25 mouse cellular contexts compared by ENCODE assay signal in genomic region chr3:28385199-28385975, GRCm38 (mm10).
A peak's percentile ranks its signal among the peaks of the same experiment; 100 is the strongest.
DNase-seq lines count a peak whose midpoint lies in the region; ATAC-seq lines count a peak whose summit lies in the region.
"Had no signal": no experiment of that assay in that cellular context is flagged by ENCODE, and none has a peak within 500 bp of the region (broad histone marks: within the 10 kb centered on the region; RNA-seq: fewer than 3 reads in every experiment).

No protein-coding gene starts in this region.

- peak; percentile 54 for ATAC-seq in forebrain, embryonic 16.5 days
- ATAC-seq in hindbrain, embryonic 13.5 days (ENCODE audit: low FRiP score): no peak
- ATAC-seq in hindbrain, embryonic 11.5 days (ENCODE audit: low FRiP score): no peak
- no peak for ATAC-seq in neural tube, embryonic 13.5 days (ENCODE audit: low read depth)
- ATAC-seq in neural tube, embryonic 15.5 days (ENCODE audit: low FRiP score): no peak; the same call in 1 of the 2 replicates
- ATAC-seq: Patski had no signal

- H3K4me3 ChIP-seq in forebrain, embryonic 16.5 days (replicated peaks; ENCODE audit: low read length): no peak overlapping the region
- H3K4me3 ChIP-seq in forebrain, embryonic 10.5 days: no peak overlapping the region
- no peak overlapping the region for H3K4me3 ChIP-seq in hindbrain, embryonic 13.5 days
- no peak overlapping the region for H3K4me3 ChIP-seq in hindbrain, embryonic 11.5 days (ENCODE audit: low read depth, low read length)
- H3K4me3 ChIP-seq in neural tube, embryonic 13.5 days: no peak overlapping the region
- H3K4me3 ChIP-seq in neural tube, embryonic 15.5 days (replicated peaks): no peak overlapping the region
- H3K4me3 ChIP-seq: embryonic facial prominence, embryonic 13.5 days; erythroblast, embryonic 14.5 days; heart, embryonic 15.5 days; kidney, embryonic 15.5 days; limb, embryonic 13.5 days; lung, embryonic 15.5 days; midbrain, embryonic 10.5 days; neural tube, embryonic 12.5 days had no signal

- H3K27ac ChIP-seq in forebrain, embryonic 16.5 days (ENCODE audit: low read length): no peak overlapping the region
- H3K27ac ChIP-seq in forebrain, embryonic 10.5 days: no peak overlapping the region
- H3K27ac ChIP-seq in hindbrain, embryonic 13.5 days: peak overlapping the region; percentile 84
- H3K27ac ChIP-seq in hindbrain, embryonic 11.5 days (ENCODE audit: low read depth, low read length): no peak overlapping the region
- H3K27ac ChIP-seq in neural tube, embryonic 13.5 days (replicated peaks): peak overlapping the region; percentile 76
- H3K27ac ChIP-seq in neural tube, embryonic 15.5 days (replicated peaks): peak overlapping the region; percentile 28; the same call in 1 of the 2 replicates
- H3K27ac ChIP-seq: embryonic facial prominence, embryonic 13.5 days; heart, embryonic 15.5 days; kidney, embryonic 15.5 days; limb, embryonic 13.5 days; lung, embryonic 15.5 days; midbrain, embryonic 10.5 days; neural tube, embryonic 12.5 days had no signal

- no peak for DNase-seq in forebrain, embryonic 10.5 days (ENCODE audit: extremely low spot score, low spot score)
- no peak for DNase-seq in hindbrain, embryonic 11.5 days (ENCODE audit: low spot score)
- DNase-seq in neural tube, embryonic 10.5 days (ENCODE audit: extremely low spot score, low spot score): no peak
- DNase-seq in embryo, embryonic 10 days (ENCODE audit: low spot score): no peak
- DNase-seq: adrenal gland, postnatal 10 days; cerebellum, adult 9-10 months; gastrocnemius, postnatal 10 days; heart, postnatal 4 days; kidney, adult 18-20 months; kidney, postnatal 25 days; thymus, postnatal 25 days had no signal

- H3K9ac ChIP-seq in forebrain, embryonic 16.5 days (replicated peaks; ENCODE audit: low read depth, low read length): no peak overlapping the region
- no peak overlapping the region for H3K9ac ChIP-seq in hindbrain, embryonic 13.5 days
- H3K9ac ChIP-seq in hindbrain, embryonic 11.5 days (ENCODE audit: low read depth, low read length): no peak overlapping the region
- H3K9ac ChIP-seq in neural tube, embryonic 13.5 days: no peak overlapping the region
- H3K9ac ChIP-seq in neural tube, embryonic 15.5 days (replicated peaks): no peak overlapping the region
- H3K9ac ChIP-seq: embryonic facial prominence, embryonic 13.5 days; heart, embryonic 15.5 days; kidney, embryonic 15.5 days; limb, embryonic 13.5 days; lung, embryonic 15.5 days; neural tube, embryonic 12.5 days had no signal

- H3K4me1 ChIP-seq in forebrain, embryonic 16.5 days (replicated peaks; ENCODE audit: control insufficient read depth, insufficient read depth, low read length): peaks cover 26% of the 10 kb centered on the region
- H3K4me1 ChIP-seq in forebrain, embryonic 10.5 days: peaks cover 18% of the 10 kb centered on the region
- peaks cover 35% of the 10 kb centered on the region for H3K4me1 ChIP-seq in hindbrain, embryonic 13.5 days (replicated peaks)
- H3K4me1 ChIP-seq in hindbrain, embryonic 11.5 days (replicated peaks; ENCODE audit: control insufficient read depth, insufficient read depth, low read length): no peaks in the 10 kb centered on the region
- peaks cover 35% of the 10 kb centered on the region for H3K4me1 ChIP-seq in neural tube, embryonic 13.5 days (replicated peaks)
- peaks cover 28% of the 10 kb centered on the region for H3K4me1 ChIP-seq in neural tube, embryonic 15.5 days
- H3K4me1 ChIP-seq: heart, embryonic 15.5 days; kidney, embryonic 15.5 days; lung, embryonic 15.5 days had no signal

- no peaks in the 10 kb centered on the region for H3K27me3 ChIP-seq in forebrain, embryonic 16.5 days (replicated peaks; ENCODE audit: control insufficient read depth, insufficient read depth, low read length)
- H3K27me3 ChIP-seq in forebrain, embryonic 10.5 days (ENCODE audit: poor library complexity, severe bottlenecking): no peaks in the 10 kb centered on the region
- H3K27me3 ChIP-seq in hindbrain, embryonic 13.5 days: no peaks in the 10 kb centered on the region
- no peaks in the 10 kb centered on the region for H3K27me3 ChIP-seq in hindbrain, embryonic 11.5 days (ENCODE audit: control insufficient read depth, insufficient read depth, low read length)
- no peaks in the 10 kb centered on the region for H3K27me3 ChIP-seq in neural tube, embryonic 13.5 days
- H3K27me3 ChIP-seq in neural tube, embryonic 15.5 days (replicated peaks): no peaks in the 10 kb centered on the region
- H3K27me3 ChIP-seq: embryonic facial prominence, embryonic 13.5 days; heart, embryonic 15.5 days; kidney, embryonic 15.5 days; limb, embryonic 13.5 days; lung, embryonic 15.5 days; neural tube, embryonic 12.5 days; Patski had no signal

- no peaks in the 10 kb centered on the region for H3K36me3 ChIP-seq in forebrain, embryonic 16.5 days (ENCODE audit: control insufficient read depth, insufficient read depth)
- H3K36me3 ChIP-seq in forebrain, embryonic 10.5 days (replicated peaks): no peaks in the 10 kb centered on the region
- H3K36me3 ChIP-seq in hindbrain, embryonic 13.5 days: no peaks in the 10 kb centered on the region
- no peaks in the 10 kb centered on the region for H3K36me3 ChIP-seq in hindbrain, embryonic 11.5 days (ENCODE audit: control insufficient read depth, insufficient read depth, low read length)
- no peaks in the 10 kb centered on the region for H3K36me3 ChIP-seq in neural tube, embryonic 13.5 days
- no peaks in the 10 kb centered on the region for H3K36me3 ChIP-seq in neural tube, embryonic 15.5 days
- H3K36me3 ChIP-seq: embryonic facial prominence, embryonic 13.5 days; heart, embryonic 15.5 days; kidney, embryonic 15.5 days; limb, embryonic 13.5 days; lung, embryonic 15.5 days; midbrain, embryonic 10.5 days; neural tube, embryonic 12.5 days had no signal

- no peaks in the 10 kb centered on the region for H3K9me3 ChIP-seq in forebrain, embryonic 16.5 days (ENCODE audit: control insufficient read depth, low read length)
- H3K9me3 ChIP-seq in forebrain, embryonic 10.5 days: peaks cover 4% of the 10 kb centered on the region; the same call in 1 of the 2 replicates
- no peaks in the 10 kb centered on the region for H3K9me3 ChIP-seq in hindbrain, embryonic 13.5 days
- H3K9me3 ChIP-seq in hindbrain, embryonic 11.5 days (ENCODE audit: control insufficient read depth, low read length): no peaks in the 10 kb centered on the region
- no peaks in the 10 kb centered on the region for H3K9me3 ChIP-seq in neural tube, embryonic 13.5 days
- H3K9me3 ChIP-seq in neural tube, embryonic 15.5 days (replicated peaks): no peaks in the 10 kb centered on the region
- H3K9me3 ChIP-seq: embryonic facial prominence, embryonic 13.5 days; heart, embryonic 15.5 days; kidney, embryonic 15.5 days; lung, embryonic 15.5 days; midbrain, embryonic 10.5 days; neural tube, embryonic 12.5 days had no signal

- 85% methylated on average over 10 of the region's 10 CpGs for WGBS in forebrain, embryonic 16.5 days
- WGBS in forebrain, embryonic 10.5 days: 92% methylated on average over 10 of the region's 10 CpGs
- WGBS in hindbrain, embryonic 13.5 days: 94% methylated on average over 10 of the region's 10 CpGs
- 93% methylated on average over 10 of the region's 10 CpGs for WGBS in hindbrain, embryonic 11.5 days
- WGBS in neural tube, embryonic 13.5 days: 94% methylated on average over 10 of the region's 10 CpGs
- WGBS in neural tube, embryonic 15.5 days: 94% methylated on average over 10 of the region's 10 CpGs

- no peak overlapping the region for H3K4me2 ChIP-seq in forebrain, embryonic 16.5 days (ENCODE audit: low read length)
- H3K4me2 ChIP-seq in hindbrain, embryonic 13.5 days: no peak overlapping the region
- no peak overlapping the region for H3K4me2 ChIP-seq in hindbrain, embryonic 11.5 days (replicated peaks; ENCODE audit: low read depth, low read length)
- H3K4me2 ChIP-seq in neural tube, embryonic 13.5 days: no peak overlapping the region
- H3K4me2 ChIP-seq in neural tube, embryonic 15.5 days: no peak overlapping the region
- H3K4me2 ChIP-seq: embryonic facial prominence, embryonic 13.5 days; heart, embryonic 15.5 days; kidney, embryonic 15.5 days; limb, embryonic 13.5 days; liver, embryonic 11.5 days; lung, embryonic 15.5 days; neural tube, embryonic 12.5 days had no signal

Comparison
In these comparisons a context has a peak if more than half of its experiments do, and no peak if none do; other contexts are left out.
1. H3K27ac ChIP-seq: peak in hindbrain, embryonic 13.5 days (single experiment), neural tube, embryonic 13.5 days (single experiment) and neural tube, embryonic 15.5 days (single experiment); none in forebrain, embryonic 16.5 days (single experiment), forebrain, embryonic 10.5 days (single experiment) and hindbrain, embryonic 11.5 days (single experiment).